ENCODE assay signal across 20 mouse cellular contexts in genomic region chr16:30113170-30113569, GRCm38 (mm10). TPM values are rescaled to one million over a fixed set of nuclear protein-coding genes. Genes with fewer than 3 reads are reported as not detected.
DNase-seq lines count a peak whose midpoint lies in the region; ATAC-seq and TF ChIP-seq lines count a peak whose summit lies in the region.
"Had no signal": no experiment of that assay in that cellular context is flagged by ENCODE, and none has a peak within 500 bp of the region (broad histone marks: within the 10 kb centered on the region; RNA-seq: fewer than 3 reads in every experiment).

No protein-coding gene starts in this region.

- H3K9ac ChIP-seq in kidney, embryonic 15.5 days = no peak overlapping the region
- H3K9ac ChIP-seq in liver, embryonic 13.5 days = no peak overlapping the region
- H3K9ac ChIP-seq in stomach, postnatal 0 days (ENCODE audit: low read length) = no peak overlapping the region
- H3K9ac ChIP-seq in midbrain, embryonic 15.5 days = no peak overlapping the region
- H3K9ac ChIP-seq: heart, embryonic 15.5 days; limb, embryonic 12.5 days had no signal

- peaks cover 48% of the 10 kb centered on the region for H3K4me1 ChIP-seq in kidney, embryonic 15.5 days
- peaks cover 16% of the 10 kb centered on the region; the same call in 1 of the 2 replicates for H3K4me1 ChIP-seq in liver, embryonic 13.5 days (replicated peaks)
- no peaks in the 10 kb centered on the region for H3K4me1 ChIP-seq in stomach, postnatal 0 days (replicated peaks; ENCODE audit: control insufficient read depth, insufficient read depth)
- no peaks in the 10 kb centered on the region for H3K4me1 ChIP-seq in midbrain, embryonic 15.5 days

- no peaks in the 10 kb centered on the region for H3K36me3 ChIP-seq in kidney, embryonic 15.5 days
- no peaks in the 10 kb centered on the region for H3K36me3 ChIP-seq in liver, embryonic 13.5 days
- H3K36me3 ChIP-seq in stomach, postnatal 0 days (ENCODE audit: control insufficient read depth, insufficient read depth, low read length) = no peaks in the 10 kb centered on the region
- no peaks in the 10 kb centered on the region for H3K36me3 ChIP-seq in midbrain, embryonic 15.5 days (replicated peaks)
- H3K36me3 ChIP-seq: heart, embryonic 15.5 days; hindbrain, embryonic 10.5 days; limb, embryonic 12.5 days had no signal

- H3K27me3 ChIP-seq in kidney, embryonic 15.5 days = no peaks in the 10 kb centered on the region
- no peaks in the 10 kb centered on the region for H3K27me3 ChIP-seq in liver, embryonic 13.5 days
- no peaks in the 10 kb centered on the region for H3K27me3 ChIP-seq in stomach, postnatal 0 days (ENCODE audit: control insufficient read depth, insufficient read depth, low read length)
- H3K27me3 ChIP-seq in midbrain, embryonic 15.5 days (replicated peaks) = no peaks in the 10 kb centered on the region; the same call in 1 of the 2 replicates
- H3K27me3 ChIP-seq: heart, embryonic 15.5 days; megakaryocyte, embryonic 14.5 days had no signal

- H3K27ac ChIP-seq in kidney, embryonic 15.5 days = peak overlapping the region; percentile 48
- H3K27ac ChIP-seq in liver, embryonic 13.5 days = peak overlapping the region; percentile 77
- peak overlapping the region; percentile 75 for H3K27ac ChIP-seq in stomach, postnatal 0 days (replicated peaks)
- no peak overlapping the region for H3K27ac ChIP-seq in left cerebral cortex, adult 2 months
- H3K27ac ChIP-seq in midbrain, embryonic 15.5 days = no peak overlapping the region
- H3K27ac ChIP-seq: heart, embryonic 15.5 days; hindbrain, embryonic 10.5 days; limb, embryonic 12.5 days had no signal

- H3K9me3 ChIP-seq in kidney, embryonic 15.5 days (replicated peaks) = peaks cover 11% of the 10 kb centered on the region
- no peaks in the 10 kb centered on the region for H3K9me3 ChIP-seq in liver, embryonic 13.5 days (replicated peaks)
- H3K9me3 ChIP-seq in stomach, postnatal 0 days (ENCODE audit: control insufficient read depth, low read length) = no peaks in the 10 kb centered on the region
- H3K9me3 ChIP-seq in midbrain, embryonic 15.5 days = no peaks in the 10 kb centered on the region
- H3K9me3 ChIP-seq: heart, embryonic 15.5 days had no signal

- H3K4me3 ChIP-seq in kidney, embryonic 15.5 days (replicated peaks) = no peak overlapping the region
- H3K4me3 ChIP-seq in liver, embryonic 13.5 days (replicated peaks) = no peak overlapping the region
- H3K4me3 ChIP-seq in stomach, postnatal 0 days (ENCODE audit: low read depth, low read length) = no peak overlapping the region
- no peak overlapping the region for H3K4me3 ChIP-seq in left cerebral cortex, adult 2 months
- H3K4me3 ChIP-seq in midbrain, embryonic 15.5 days = no peak overlapping the region
- H3K4me3 ChIP-seq: erythroblast, embryonic 14.5 days; heart, embryonic 15.5 days; hindbrain, embryonic 10.5 days; limb, embryonic 12.5 days; megakaryocyte, embryonic 14.5 days had no signal

- no peak overlapping the region for H3K4me2 ChIP-seq in kidney, embryonic 15.5 days
- peak overlapping the region; percentile 30 for H3K4me2 ChIP-seq in liver, embryonic 13.5 days
- H3K4me2 ChIP-seq in stomach, postnatal 0 days (replicated peaks; ENCODE audit: low read depth) = no peak overlapping the region; the same call in 1 of the 2 replicates
- no peak overlapping the region for H3K4me2 ChIP-seq in midbrain, embryonic 15.5 days
- H3K4me2 ChIP-seq: heart, embryonic 15.5 days; limb, embryonic 12.5 days had no signal

- no peak for ATAC-seq in kidney, embryonic 15.5 days (replicated peaks; ENCODE audit: low FRiP score)
- ATAC-seq in liver, embryonic 13.5 days (ENCODE audit: low read depth) = peak; percentile 70
- ATAC-seq in stomach, postnatal 0 days (ENCODE audit: low FRiP score, low TSS enrichment) = peak; percentile 62
- no peak for ATAC-seq in midbrain, embryonic 15.5 days (replicated peaks)
- ATAC-seq: forebrain, embryonic 14.5 days; inflammation-experienced regulatory T-cells, adult 6 months had no signal

- intact Hi-C loops in left cerebral cortex, adult 2 months (cut with DNase I) = no loop called here

- no peak for DNase-seq in kidney, adult 11 months
- no peak for DNase-seq in liver, embryonic 13.5 days
- peak; percentile 59 for DNase-seq in lung, postnatal 10 days
- DNase-seq in stomach, postnatal 0 days (ENCODE audit: low spot score) = peak; percentile 44
- DNase-seq in left cerebral cortex, adult 2 months (ENCODE audit: extremely low spot score in 1 of 2, low spot score in 2 of 2) = no peak
- DNase-seq in B cell, adult 2 months = no peak
- DNase-seq: adrenal gland, adult 8-10 months; cerebellum, postnatal 10 days; kidney, postnatal 10 days; right cerebral cortex, adult 18-20 months; thymus, postnatal 36 days had no signal

- TF ChIP-seq CTCF in stomach, postnatal 0 days (IDR thresholded peaks at IDR 0.05; ENCODE audit: low read depth) = no peak
- TF ChIP-seq CTCF in left cerebral cortex, adult 2 months (IDR thresholded peaks at IDR 0.05) = no peak

- TF ChIP-seq EP300 in stomach, postnatal 0 days (optimal IDR thresholded peaks at IDR 0.05) = no peak

- WGBS in kidney, embryonic 15.5 days = 10% methylated on average over 3 of the region's 3 CpGs
- 21% methylated on average over 3 of the region's 3 CpGs for WGBS in liver, embryonic 13.5 days (ENCODE audit: insufficient replicate concordance)
- 11% methylated on average over 3 of the region's 3 CpGs for WGBS in stomach, postnatal 0 days
- WGBS in midbrain, embryonic 15.5 days = 44% methylated on average over 3 of the region's 3 CpGs

RNA-seq across cellular contexts. Expression of gene Hes1, which starts 49.0 kb away (rescaled TPM):
- polyA plus RNA-seq in kidney, embryonic 15.5 days (2015; fragmentation: Nextera tagmentation; extraction: Ambion mirVana) = 57.4 and 63.3 TPM in 2 replicates
- polyA plus RNA-seq in liver, embryonic 13.5 days (2015; fragmentation: Nextera tagmentation; extraction: Ambion mirVana) = 5.9 and 6.9 TPM in 2 replicates
- polyA plus RNA-seq in stomach, postnatal 0 days (2015; fragmentation: Nextera tagmentation; extraction: Ambion mirVana) = 66.2 and 73.1 TPM in 2 replicates
- total RNA-seq in left cerebral cortex, adult 2 months (2021) = 10 to 100 TPM; 20.2 to 21.8 TPM
- polyA plus RNA-seq in midbrain, embryonic 15.5 days (2015; fragmentation: Nextera tagmentation; extraction: Ambion mirVana) = 11.1 and 12.4 TPM in 2 replicates

Comparison
In these comparisons a context has a peak if more than half of its experiments do, and no peak if none do; other contexts are left out.
1. ATAC-seq: peak in liver, embryonic 13.5 days (single experiment) and stomach, postnatal 0 days (single experiment); none in kidney, embryonic 15.5 days (single experiment) and midbrain, embryonic 15.5 days (single experiment).
2. H3K27ac ChIP-seq: peak in kidney, embryonic 15.5 days (single experiment), liver, embryonic 13.5 days (single experiment) and stomach, postnatal 0 days (single experiment); none in left cerebral cortex, adult 2 months (single experiment) and midbrain, embryonic 15.5 days (single experiment).
3. DNase-seq: peak in lung, postnatal 10 days (single experiment) and stomach, postnatal 0 days (single experiment); none in kidney, adult 11 months (single experiment), liver, embryonic 13.5 days (single experiment), left cerebral cortex, adult 2 months (0 of 2) and B cell, adult 2 months (0 of 2).